Comparison of ENCODE assay signal across 12 mouse cellular contexts in genomic region chr2:132203773-132204172, GRCm38 (mm10). TPM values are rescaled to one million over a fixed set of nuclear protein-coding genes. Genes with fewer than 3 reads are reported as not detected.
DNase-seq lines count a peak whose midpoint lies in the region; ATAC-seq and TF ChIP-seq lines count a peak whose summit lies in the region.
"Had no signal": no experiment of that assay in that cellular context is flagged by ENCODE, and none has a peak within 500 bp of the region (broad histone marks: within the 10 kb centered on the region; RNA-seq: fewer than 3 reads in every experiment).

No protein-coding gene starts in this region.

- H3K27me3 ChIP-seq in stomach, postnatal 0 days (ENCODE audit: control insufficient read depth, insufficient read depth, low read length), result no peaks in the 10 kb centered on the region
- H3K27me3 ChIP-seq: forebrain, embryonic 12.5 days; limb, embryonic 13.5 days had no signal

- ATAC-seq in stomach, postnatal 0 days (ENCODE audit: low FRiP score, low TSS enrichment), result no peak

- WGBS in bone marrow, adult 2 months, result 15% methylated on average over 3 of the region's 3 CpGs
- WGBS in stomach, postnatal 0 days, result 73% methylated on average over 3 of the region's 3 CpGs

- no peak overlapping the region for H3K9ac ChIP-seq in stomach, postnatal 0 days (ENCODE audit: low read length)
- H3K9ac ChIP-seq: forebrain, embryonic 12.5 days; hindbrain, embryonic 14.5 days; limb, embryonic 13.5 days had no signal

- H3K4me2 ChIP-seq in stomach, postnatal 0 days (replicated peaks; ENCODE audit: low read depth), result no peak overlapping the region
- H3K4me2 ChIP-seq: forebrain, embryonic 12.5 days; hindbrain, embryonic 14.5 days; limb, embryonic 13.5 days; midbrain, embryonic 11.5 days had no signal

- no peak for TF ChIP-seq EP300 in stomach, postnatal 0 days (optimal IDR thresholded peaks at IDR 0.05)

- no peaks in the 10 kb centered on the region for H3K36me3 ChIP-seq in stomach, postnatal 0 days (ENCODE audit: control insufficient read depth, insufficient read depth, low read length)
- H3K36me3 ChIP-seq: forebrain, embryonic 12.5 days; limb, embryonic 13.5 days had no signal

- no peak overlapping the region for H3K4me3 ChIP-seq in bone marrow, adult 2 months (replicated peaks; ENCODE audit: control insufficient read depth, low read depth, low read length)
- H3K4me3 ChIP-seq in stomach, postnatal 0 days (ENCODE audit: low read depth, low read length), result no peak overlapping the region
- H3K4me3 ChIP-seq: forebrain, embryonic 12.5 days; limb, embryonic 13.5 days had no signal

- H3K9me3 ChIP-seq in stomach, postnatal 0 days (ENCODE audit: control insufficient read depth, low read length), result no peaks in the 10 kb centered on the region
- H3K9me3 ChIP-seq: forebrain, embryonic 12.5 days; limb, embryonic 13.5 days had no signal

- no peak for TF ChIP-seq POLR2A in bone marrow, adult 2 months (IDR thresholded peaks at IDR 0.05; ENCODE audit: borderline replicate concordance, control insufficient read depth, low read depth, low read length)

- peak; percentile 27 for DNase-seq in layer of hippocampus, adult 9-11 months
- DNase-seq in layer of hippocampus, postnatal 14 days (ENCODE audit: low spot score in 2 of 2), result no peak
- peak; percentile 38 for DNase-seq in lung, postnatal 10 days
- DNase-seq in stomach, postnatal 0 days (ENCODE audit: low spot score), result peak; percentile 39
- DNase-seq in heart, adult 9 months (ENCODE audit: low spot score in 2 of 2), result no peak
- DNase-seq in yolk sac, embryonic 10.5 days (ENCODE audit: low spot score), result no peak
- DNase-seq in testis, postnatal 10 days (ENCODE audit: low spot score), result no peak

- TF ChIP-seq CTCF in bone marrow, adult 2 months (IDR thresholded peaks at IDR 0.05; ENCODE audit: control insufficient read depth, insufficient read depth, low read length), result peak; percentile 30; the same call in 1 of the 2 replicates
- no peak for TF ChIP-seq CTCF in stomach, postnatal 0 days (IDR thresholded peaks at IDR 0.05; ENCODE audit: low read depth)

- no peak overlapping the region for H3K27ac ChIP-seq in bone marrow, adult 2 months (ENCODE audit: control insufficient read depth, insufficient read depth, low read depth, low read length, poor library complexity)
- H3K27ac ChIP-seq in stomach, postnatal 0 days (replicated peaks), result no peak overlapping the region
- H3K27ac ChIP-seq: forebrain, embryonic 12.5 days; hindbrain, embryonic 14.5 days; limb, embryonic 13.5 days had no signal

- H3K4me1 ChIP-seq in bone marrow, adult 2 months (ENCODE audit: control insufficient read depth, insufficient read depth, low read length), result no peaks in the 10 kb centered on the region; the same call in 1 of the 2 replicates
- H3K4me1 ChIP-seq in stomach, postnatal 0 days (replicated peaks; ENCODE audit: control insufficient read depth, insufficient read depth), result no peaks in the 10 kb centered on the region
- H3K4me1 ChIP-seq: forebrain, embryonic 12.5 days; limb, embryonic 13.5 days had no signal

RNA-seq across cellular contexts. Expression of gene Tmem230, which starts 43.8 kb away (rescaled TPM):
- 10 to 100 TPM; 25.8 to 27.7 TPM for total RNA-seq in layer of hippocampus, postnatal 14 days (2021)
- polyA plus RNA-seq in bone marrow, adult 2 months (2011; ENCODE audit: insufficient read depth, insufficient read length, low replicate concordance, missing spikeins), result 13.7 and 20.6 TPM in 2 replicates
- 28.6 and 29.4 TPM in 2 replicates for polyA plus RNA-seq in stomach, postnatal 0 days (2015; fragmentation: Nextera tagmentation; extraction: Ambion mirVana)

RNA-seq across cellular contexts. Expression of gene Pcna, which starts 49.3 kb away (rescaled TPM):
- total RNA-seq in layer of hippocampus, postnatal 14 days (2021), result 10 to 100 TPM; 45.3 to 51.5 TPM
- polyA plus RNA-seq in bone marrow, adult 2 months (2011; ENCODE audit: insufficient read depth, insufficient read length, low replicate concordance, missing spikeins), result 284 and 419 TPM in 2 replicates
- polyA plus RNA-seq in stomach, postnatal 0 days (2015; fragmentation: Nextera tagmentation; extraction: Ambion mirVana), result 108 and 110 TPM in 2 replicates

RNA-seq across cellular contexts. Expression of gene Slc23a2, which starts 58.9 kb away (rescaled TPM):
- 10 to 100 TPM; 88.9 to 94.1 TPM for total RNA-seq in layer of hippocampus, postnatal 14 days (2021)
- 3.9 and 12.2 TPM in 2 replicates for polyA plus RNA-seq in bone marrow, adult 2 months (2011; ENCODE audit: insufficient read depth, insufficient read length, low replicate concordance, missing spikeins)
- polyA plus RNA-seq in stomach, postnatal 0 days (2015; fragmentation: Nextera tagmentation; extraction: Ambion mirVana), result 5.4 and 5.6 TPM in 2 replicates

RNA-seq across cellular contexts. Expression of gene Cds2, which starts 59.2 kb away (rescaled TPM):
- total RNA-seq in layer of hippocampus, postnatal 14 days (2021), result 100 to 1,000 TPM; 194 to 204 TPM
- 16.9 and 30.7 TPM in 2 replicates for polyA plus RNA-seq in bone marrow, adult 2 months (2011; ENCODE audit: insufficient read depth, insufficient read length, low replicate concordance, missing spikeins)
- 12.6 and 13.1 TPM in 2 replicates for polyA plus RNA-seq in stomach, postnatal 0 days (2015; fragmentation: Nextera tagmentation; extraction: Ambion mirVana)

Comparison
In these comparisons a context has a peak if more than half of its experiments do, and no peak if none do; other contexts are left out.
1. DNase-seq: peak in layer of hippocampus, adult 9-11 months (single experiment), lung, postnatal 10 days (single experiment) and stomach, postnatal 0 days (single experiment); none in layer of hippocampus, postnatal 14 days (0 of 2), heart, adult 9 months (0 of 2), yolk sac, embryonic 10.5 days (single experiment) and testis, postnatal 10 days (single experiment).